Mouse (Mus musculus) midbrain, embryonic 11.5 days (tissue): ENCODE results near the gene S1pr2. TPM values are rescaled to one million over a fixed set of nuclear protein-coding genes. Genes with fewer than 3 reads are reported as not detected.
"Not testable (repeated sequence)": the region's sequence is repeated elsewhere in the genome, so short reads cannot be mapped to it uniquely, and the experiment has no call there.

Experiments
- ATAC-seq: fragments of 200-750 bp; cut with Nextera tagmentation; 2 replicates; pipeline ENCODE4 v1.8.0; 2017; ENCODE audit warnings: moderate TSS enrichment, moderate library complexity; ENCODE audit not compliant: low FRiP score
- DNase-seq: peaks from one replicate; pipeline ENCODE4 v3.0.0; 2015; ENCODE audit warnings: low spot score; ENCODE audit errors: missing footprints
- H3K27ac ChIP-seq: fragments of 300-500 bp; sonication (generic); 2 replicates; pipeline ENCODE4 v1.5.1; 2014; ENCODE audit warnings: low read depth, low read length
- H3K27me3 ChIP-seq: fragments of 300-500 bp; sonication (generic); 2 replicates; pipeline ENCODE4 v1.6.1; 2014; ENCODE audit warnings: mild to moderate bottlenecking, low read length, moderate library complexity, mixed read lengths; ENCODE audit not compliant: control insufficient read depth, insufficient read depth
- H3K36me3 ChIP-seq: fragments of 300-500 bp; sonication (generic); 2 replicates; pipeline ENCODE4 v1.6.1; 2014; ENCODE audit warnings: mild to moderate bottlenecking, low read length, moderate library complexity, mixed read lengths; ENCODE audit not compliant: control insufficient read depth, insufficient read depth
- H3K4me1 ChIP-seq: fragments of 300-500 bp; sonication (generic); 2 replicates; pipeline ENCODE4 v1.6.1; 2014; ENCODE audit warnings: low read length; ENCODE audit not compliant: control insufficient read depth, insufficient read depth
- H3K4me2 ChIP-seq: fragments of 300-500 bp; sonication (generic); 2 replicates; pipeline ENCODE4 v1.6.1; 2014; ENCODE audit warnings: mild to moderate bottlenecking, moderate library complexity
- H3K4me3 ChIP-seq: fragments of 300-500 bp; sonication (generic); 2 replicates; pipeline ENCODE4 v1.5.1; 2014; ENCODE audit warnings: low read depth, low read length
- H3K9ac ChIP-seq: fragments of 300-500 bp; sonication (generic); 2 replicates; pipeline ENCODE4 v1.6.1; 2014; ENCODE audit warnings: low read length
- H3K9me3 ChIP-seq: fragments of 300-500 bp; sonication (generic); 2 replicates; pipeline ENCODE4 v1.6.1; 2016; ENCODE audit warnings: low read length; ENCODE audit not compliant: control insufficient read depth
- WGBS: fragments of 180-500 bp; shearing (Covaris S2); extraction: QIAGEN DNeasy Blood & Tissue Kit; methylation state at CpG from one replicate; pipeline ENCODE4 v1.1.7; 2014; 5-methylcytosine and 5-hydroxymethylcytosine counted together
- polyA plus RNA-seq: library from polyadenylated mRNA; unstranded; fragments of >200 nt; fragmentation: Nextera tagmentation; extraction: Ambion mirVana; gene quantifications from 2 replicates; pipeline ENCODE4 v1.2.1, GENCODE M21; 2014

The S1pr2 gene
- polyA plus RNA-seq, 1 experiment from 2014 or later, result 18.1 TPM

DNA sequence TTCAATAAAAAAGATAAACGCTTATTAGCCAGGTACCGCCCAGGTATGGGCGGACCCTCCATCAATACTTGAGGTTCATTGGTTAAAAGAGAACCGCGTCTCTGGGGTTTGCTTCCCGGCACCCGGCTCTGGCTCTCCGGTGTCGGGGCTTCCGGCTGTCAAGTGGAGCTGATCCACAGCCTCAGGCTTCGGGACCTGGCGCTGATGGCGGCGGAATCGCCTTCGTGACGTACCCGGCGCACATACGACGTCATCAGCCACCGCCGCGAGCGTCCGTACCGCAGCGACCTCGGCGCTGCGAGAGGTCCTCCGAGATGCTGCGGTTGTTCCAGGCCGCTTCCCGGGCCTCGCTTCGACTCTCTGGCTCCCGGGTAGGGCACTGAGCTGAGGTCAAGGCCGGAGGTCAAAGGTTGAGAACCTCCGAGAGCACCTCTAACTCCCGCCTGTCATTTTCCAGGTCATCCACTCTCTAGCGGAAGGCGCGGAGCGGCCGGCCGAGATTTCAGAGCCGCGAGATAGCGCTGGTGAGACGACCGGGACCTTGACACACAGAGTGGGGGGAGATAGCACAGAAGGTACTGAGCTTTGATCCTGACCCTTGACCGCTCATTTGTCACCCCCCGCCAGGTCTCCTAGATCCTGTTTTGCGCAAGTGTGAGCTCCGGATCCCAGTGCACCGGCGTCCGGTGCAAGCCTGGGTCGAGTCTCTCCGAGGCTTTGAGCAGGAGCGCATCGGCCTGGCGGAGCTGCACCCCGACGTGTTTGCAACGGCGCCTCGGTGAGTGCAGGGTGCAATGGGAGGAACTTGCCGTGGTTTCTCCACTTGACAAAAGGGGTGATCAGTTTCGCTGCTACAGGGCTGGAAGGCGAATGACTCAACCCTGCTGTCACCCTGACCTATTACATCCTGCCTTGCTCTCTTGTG lies 26.3 kb upstream of the S1pr2 start, which contains the start of gene Mrpl4:
Gene Mrpl4, plus strand, starts transcription at position 112 of the 925 bp plus-strand sequence.
- H3K27ac ChIP-seq, result peak within 1 kb of the TSS; percentile 25; the same call in 1 of the 2 replicates
- under 1% methylated on average over 72 of the region's 72 CpGs for WGBS
- H3K27me3 ChIP-seq, result no peaks in the 10 kb centered on the region
- peaks cover 4% of the 10 kb centered on the region; the same call in 1 of the 2 replicates for H3K36me3 ChIP-seq
- ATAC-seq, result peak; percentile 90
- DNase-seq, result peak; percentile 99
- no peaks in the 10 kb centered on the region for H3K9me3 ChIP-seq
- peak within 1 kb of the TSS; percentile 84 for H3K4me3 ChIP-seq
- peak within 1 kb of the TSS; percentile 88 for H3K9ac ChIP-seq
- peak within 1 kb of the TSS; percentile 85 for H3K4me2 ChIP-seq
- no peaks in the 10 kb centered on the region for H3K4me1 ChIP-seq

DNA sequence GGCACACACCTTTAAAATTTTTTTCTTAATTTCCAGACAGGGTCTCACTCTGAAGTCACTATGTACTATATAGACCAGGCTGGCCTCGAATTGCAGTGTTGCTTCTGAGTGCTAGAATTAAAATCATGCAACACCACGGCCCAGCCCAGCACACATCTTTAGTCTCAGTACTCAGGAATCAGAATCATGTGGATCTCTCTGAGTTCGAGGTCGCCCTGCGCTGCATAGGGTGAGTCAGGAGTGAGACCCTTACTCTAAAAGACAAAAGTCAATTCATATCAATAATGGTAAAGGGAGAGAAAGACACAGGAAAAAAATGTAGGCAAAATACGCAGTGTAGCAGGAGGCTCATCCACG lies 25.7 kb upstream of the S1pr2 start:
- WGBS, result 14% methylated on average over 7 of the region's 7 CpGs
- H3K4me1 ChIP-seq, result no peaks in the 10 kb centered on the region
- H3K4me2 ChIP-seq, result peak overlapping the region; percentile 85
- H3K27me3 ChIP-seq, result no peaks in the 10 kb centered on the region
- peak overlapping the region; percentile 84 for H3K4me3 ChIP-seq
- DNase-seq, result no peak
- no peaks in the 10 kb centered on the region for H3K9me3 ChIP-seq
- peak; percentile 57 for ATAC-seq
- 0 out of 2 replicates have a peak overlapping the region, but pooled peaks have one; percentile 11 for H3K27ac ChIP-seq
- H3K9ac ChIP-seq, result peak overlapping the region; percentile 88
- peaks cover 1% of the 10 kb centered on the region; the same call in 1 of the 2 replicates for H3K36me3 ChIP-seq

DNA sequence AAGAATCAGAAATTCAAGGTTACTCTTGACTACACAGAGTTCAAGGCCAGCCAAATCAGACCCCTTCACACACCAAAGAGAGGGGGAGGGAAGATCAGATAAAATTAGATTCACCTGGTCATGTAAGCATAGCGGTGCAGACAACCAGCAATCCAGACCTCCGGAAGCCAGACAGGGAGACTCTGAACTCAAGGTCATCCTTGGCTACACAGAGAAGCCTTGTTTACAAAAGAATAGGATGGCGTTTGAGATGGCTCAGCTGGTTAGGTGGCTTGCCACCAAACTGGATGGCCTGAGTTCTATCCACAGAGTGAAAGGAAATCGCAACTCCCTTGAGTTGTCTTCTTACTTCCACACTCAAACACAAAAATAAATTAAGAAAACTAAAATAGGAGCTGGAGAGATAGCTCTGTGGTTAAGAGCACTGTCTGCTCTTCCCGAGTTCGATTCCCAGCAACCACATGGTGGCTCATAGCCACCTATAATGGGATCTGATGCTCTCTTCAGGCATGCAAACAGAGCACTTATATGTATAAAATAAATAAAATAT lies 25.1 kb upstream of the S1pr2 start:
- WGBS, result 76% methylated on average over 6 of the region's 6 CpGs
- DNase-seq (no peak), ATAC-seq (no peak)
- H3K4me1 ChIP-seq, result no peaks in the 10 kb centered on the region
- H3K9me3 ChIP-seq, result no peaks in the 10 kb centered on the region
- H3K4me2 ChIP-seq, result peak overlapping the region; percentile 85; the same call in 1 of the 2 replicates
- no peak overlapping the region for H3K9ac ChIP-seq
- H3K27ac ChIP-seq, result no peak overlapping the region
- no peak overlapping the region for H3K4me3 ChIP-seq
- H3K36me3 ChIP-seq, result no peaks in the 10 kb centered on the region; the same call in 1 of the 2 replicates
- no peaks in the 10 kb centered on the region for H3K27me3 ChIP-seq

- Histone ChIP-seq H3K4me3 (no peak overlapping the region), H3K4me1 (no peaks in the 10 kb centered on the region), H3K27ac (no peak overlapping the region), H3K9ac (no peak overlapping the region), H3K27me3 (no peaks in the 10 kb centered on the region), H3K9me3 (no peaks in the 10 kb centered on the region), H3K36me3 (no peaks in the 10 kb centered on the region), H3K4me2 (no peak overlapping the region)
- DNase-seq (no peak), ATAC-seq (no peak)
Observed at GRCm38 (mm10) chr9:21000811-21001210, 24.2 kb upstream of the S1pr2 start.

DNA sequence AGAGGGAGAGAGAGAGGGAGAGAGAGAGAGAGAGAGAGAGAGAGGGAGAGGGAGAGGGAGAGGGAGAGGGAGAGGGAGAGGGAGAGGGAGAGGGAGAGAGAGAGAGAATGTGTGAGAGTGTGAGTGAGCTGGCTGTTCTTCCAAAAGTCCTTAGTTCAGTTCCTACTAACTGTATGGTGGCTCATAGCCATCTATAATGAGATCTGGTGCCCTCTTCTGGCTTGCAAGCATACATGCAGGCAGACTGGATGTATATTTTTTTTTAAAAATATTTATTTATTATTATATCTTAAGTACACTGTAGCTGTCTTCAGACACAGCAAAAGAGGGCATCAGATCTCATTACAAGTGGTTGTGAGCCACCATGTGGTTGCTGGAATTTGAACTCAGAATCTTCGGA lies 21.8 kb upstream of the S1pr2 start:
- 93% methylated on average over 1 of the region's 1 CpGs for WGBS

DNA sequence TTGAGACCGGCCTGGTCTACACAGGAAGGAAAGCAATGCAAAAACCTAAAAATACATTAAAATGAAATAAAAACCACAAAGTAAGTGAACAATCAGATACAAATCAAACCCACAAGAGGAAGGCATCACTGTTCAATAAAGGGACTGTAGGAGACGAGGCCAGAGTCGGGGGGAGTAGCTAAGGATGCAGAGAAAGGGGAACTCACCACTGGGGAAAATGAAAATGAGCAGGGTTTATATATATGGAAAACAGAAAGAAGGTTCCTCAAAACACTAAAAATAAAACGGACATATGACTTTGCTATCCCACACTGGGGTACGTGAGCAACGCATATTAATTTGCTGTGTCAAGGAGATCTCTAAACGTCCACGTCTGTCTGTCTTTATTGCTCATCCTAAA lies 20.5 kb upstream of the S1pr2 start:
- H3K36me3 ChIP-seq, result no peaks in the 10 kb centered on the region
- no peak overlapping the region for H3K9ac ChIP-seq
- DNase-seq, result no peak
- H3K27ac ChIP-seq, result no peak overlapping the region
- no peak for ATAC-seq
- H3K27me3 ChIP-seq, result no peaks in the 10 kb centered on the region
- no peaks in the 10 kb centered on the region for H3K9me3 ChIP-seq
- H3K4me1 ChIP-seq, result no peaks in the 10 kb centered on the region
- no peak overlapping the region for H3K4me3 ChIP-seq
- no peak overlapping the region for H3K4me2 ChIP-seq
- WGBS, result 88% methylated on average over 8 of the region's 8 CpGs

More for the DNA sequence above, 21.8 kb upstream of the S1pr2 start:
- H3K9me3 ChIP-seq, H3K4me2 ChIP-seq, ATAC-seq, DNase-seq, H3K27ac ChIP-seq, H3K27me3 ChIP-seq, H3K4me3 ChIP-seq, H3K4me1 ChIP-seq, H3K9ac ChIP-seq, H3K36me3 ChIP-seq: not testable (repeated sequence)

DNA sequence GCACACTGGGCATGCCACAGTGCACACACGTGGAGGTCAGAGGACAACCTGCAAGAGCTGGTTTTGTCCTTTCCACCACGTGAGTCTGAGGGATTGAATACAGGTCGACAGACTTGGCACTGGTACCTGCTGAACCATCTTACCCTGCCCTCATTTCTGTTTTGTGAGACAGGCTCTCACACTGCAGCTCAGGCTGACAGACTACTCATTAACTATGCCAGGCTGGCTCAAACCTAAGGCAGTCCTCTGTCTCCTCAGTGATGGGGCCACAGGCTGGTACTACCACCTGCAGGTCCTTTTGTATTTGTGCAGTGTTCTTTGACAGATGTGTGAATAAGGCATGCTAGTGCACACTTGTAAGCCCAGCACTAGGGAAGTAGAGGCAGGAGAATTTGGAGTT lies 18.5 kb upstream of the S1pr2 start:
- 70% methylated on average over 3 of the region's 3 CpGs for WGBS

GRCm38 (mm10) chr9:20993165-20993898 lies 16.8 kb upstream of the S1pr2 start:
- 65% methylated on average over 5 of the region's 5 CpGs for WGBS
- H3K36me3 ChIP-seq, result no peaks in the 10 kb centered on the region
- DNase-seq, result no peak
- no peak overlapping the region for H3K4me2 ChIP-seq
- no peak overlapping the region for H3K27ac ChIP-seq
- H3K27me3 ChIP-seq, result no peaks in the 10 kb centered on the region
- H3K9me3 ChIP-seq, result no peaks in the 10 kb centered on the region
- no peak overlapping the region for H3K4me3 ChIP-seq
- ATAC-seq, result no peak
- 0 out of 2 replicates have a peak, but pooled peaks cover 2% of the 10 kb centered on the region for H3K4me1 ChIP-seq
- H3K9ac ChIP-seq, result no peak overlapping the region

More for the DNA sequence above, 18.5 kb upstream of the S1pr2 start:
- Histone ChIP-seq H3K4me1 (0 out of 2 replicates have a peak, but pooled peaks cover 2% of the 10 kb centered on the region), H3K36me3 (no peaks in the 10 kb centered on the region), H3K9me3 (no peaks in the 10 kb centered on the region), H3K27me3 (no peaks in the 10 kb centered on the region), H3K4me2 (no peak overlapping the region), H3K9ac (no peak overlapping the region), H3K4me3 (no peak overlapping the region), H3K27ac (no peak overlapping the region)
- ATAC-seq, result no peak
- DNase-seq, result no peak
